Mouse (Mus musculus) forebrain, embryonic 14.5 days (tissue): Measurements from ENCODE around the gene Trappc6a. TPM values are rescaled to one million over a fixed set of nuclear protein-coding genes. Genes with fewer than 3 reads are reported as not detected.

Experiments
- ATAC-seq: fragments of 200-750 bp; cut with Nextera tagmentation; 2 replicates; pipeline ENCODE4 v1.8.0; 2017; ENCODE audit warnings: mild to moderate bottlenecking, moderate library complexity
- DNase-seq: peaks from one replicate; pipeline ENCODE4 v3.0.0-alpha.2; 2015; ENCODE audit warnings: low spot score
- H3K27ac ChIP-seq: fragments of 300-500 bp; sonication (generic); 2 replicates; pipeline ENCODE4 v1.5.1; 2014; ENCODE audit warnings: low read depth, mild to moderate bottlenecking, control low read depth, low read length, moderate library complexity
- H3K27me3 ChIP-seq: fragments of 300-500 bp; sonication (generic); replicated peaks from 2 replicates; pipeline ENCODE4 v1.6.1; 2014; ENCODE audit warnings: low read length, control low read depth, mixed read lengths; ENCODE audit not compliant: control insufficient read depth, insufficient read depth
- H3K36me3 ChIP-seq: fragments of 300-500 bp; sonication (generic); 2 replicates; pipeline ENCODE4 v1.6.1; 2014; ENCODE audit warnings: low read length, control low read depth; ENCODE audit not compliant: control insufficient read depth, insufficient read depth
- H3K4me1 ChIP-seq: fragments of 300-500 bp; sonication (generic); 2 replicates; pipeline ENCODE4 v1.6.1; 2014; ENCODE audit warnings: antibody characterized with exemption, low read length, control low read depth; ENCODE audit not compliant: control insufficient read depth, insufficient read depth
- H3K4me2 ChIP-seq: fragments of 300-500 bp; sonication (generic); 2 replicates; pipeline ENCODE4 v1.6.1; 2014; ENCODE audit warnings: mild to moderate bottlenecking, control low read depth, low read length
- H3K4me3 ChIP-seq: fragments of 300-500 bp; sonication (generic); 2 replicates; pipeline ENCODE4 v1.5.1; 2014; ENCODE audit warnings: low read depth, low read length, control low read depth
- H3K9ac ChIP-seq: fragments of 300-500 bp; sonication (generic); 2 replicates; pipeline ENCODE4 v1.6.1; 2014; ENCODE audit warnings: mild to moderate bottlenecking, low read length, control low read depth, moderate library complexity
- H3K9me3 ChIP-seq: fragments of 300-500 bp; sonication (generic); replicated peaks from 2 replicates; pipeline ENCODE4 v1.6.1; 2016; ENCODE audit warnings: low read length, control low read depth, mixed read lengths; ENCODE audit not compliant: control insufficient read depth
- WGBS: fragments of 180-500 bp; shearing (Covaris S2); extraction: QIAGEN DNeasy Blood & Tissue Kit; methylation state at CpG from one replicate; pipeline ENCODE4 v1.1.7; 2014; 5-methylcytosine and 5-hydroxymethylcytosine counted together
- polyA plus RNA-seq: library from polyadenylated mRNA; unstranded; fragments of >200 nt; fragmentation: Nextera tagmentation; extraction: Ambion mirVana; gene quantifications from 2 replicates; pipeline ENCODE4 v1.2.1, GENCODE M21; 2014

Gene Trappc6a
- polyA plus RNA-seq, 1 experiment from 2014 or later: 42.5 TPM

DNA sequence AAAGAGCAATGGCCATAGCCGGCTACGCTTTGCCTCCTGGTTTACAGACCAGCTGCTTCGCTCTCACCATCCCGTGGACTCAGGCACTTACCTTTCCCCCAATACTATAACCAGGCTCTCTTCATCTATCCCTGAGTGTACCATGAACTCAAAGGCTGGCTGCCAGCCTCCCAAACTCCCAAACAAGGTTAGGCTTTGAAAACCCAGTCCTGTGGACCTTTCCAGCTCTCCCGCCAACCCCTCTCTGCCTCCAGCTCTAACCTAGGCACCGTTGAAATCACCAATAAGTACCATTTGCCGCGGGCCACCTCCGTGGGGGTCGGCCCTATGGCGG is 53.2 kb downstream of the Trappc6a start:
- under 1% methylated on average over 11 of the region's 11 CpGs for WGBS
- peak overlapping the region; percentile 99 for H3K4me2 ChIP-seq
- H3K9ac ChIP-seq: peak overlapping the region; percentile 94
- H3K4me3 ChIP-seq: peak overlapping the region; percentile 90
- H3K27ac ChIP-seq: peak overlapping the region; percentile 82
- H3K27me3 ChIP-seq: no peaks in the 10 kb centered on the region
- peaks cover 19% of the 10 kb centered on the region for H3K4me1 ChIP-seq
- H3K9me3 ChIP-seq: no peaks in the 10 kb centered on the region; the same call in 1 of the 2 replicates
- ATAC-seq: no peak
- DNase-seq: no peak
- peaks cover 23% of the 10 kb centered on the region for H3K36me3 ChIP-seq

DNA sequence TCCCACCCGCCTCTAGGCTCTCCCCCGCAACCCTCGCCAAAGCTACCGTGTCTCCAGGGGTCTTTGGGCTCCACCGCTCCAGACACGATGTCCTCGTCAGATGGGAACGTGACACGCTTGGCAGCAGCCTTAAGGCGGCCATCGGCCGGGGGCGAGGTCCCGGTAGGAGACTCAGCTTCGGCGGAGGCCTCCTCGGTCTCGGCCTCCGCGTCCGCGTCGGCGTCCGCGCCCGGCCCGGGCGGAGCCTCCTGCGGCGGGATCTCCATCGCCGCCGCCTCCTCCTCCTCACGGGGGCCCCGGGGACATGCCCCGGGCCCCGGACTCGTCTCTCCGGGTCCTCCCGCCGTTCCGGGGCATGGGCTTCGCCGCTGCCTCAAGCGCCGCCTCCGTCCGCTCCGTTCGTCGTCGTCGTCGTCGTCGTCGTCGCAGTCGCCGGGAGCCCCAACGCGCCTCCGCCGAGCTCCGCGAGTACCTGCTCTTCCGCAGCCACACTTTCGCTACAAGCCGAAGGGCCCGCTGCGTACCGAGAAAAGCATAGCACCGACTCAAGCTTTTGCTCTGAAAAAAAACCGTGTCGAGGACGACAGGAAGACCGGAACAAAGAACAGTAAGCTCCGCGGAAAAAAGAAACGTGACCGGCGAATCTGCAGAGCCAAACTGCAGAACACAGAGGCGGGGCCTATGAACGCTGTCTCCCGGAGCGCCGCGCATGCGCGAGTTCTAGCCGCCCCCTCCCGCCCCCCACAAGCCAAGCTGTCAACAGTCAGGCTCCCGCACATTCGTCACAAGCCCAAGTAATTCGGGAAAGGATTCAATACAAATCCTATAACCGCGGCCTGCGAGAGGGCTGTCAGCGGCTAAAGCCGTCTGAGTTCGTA is 53.8 kb downstream of the Trappc6a start:
- H3K9me3 ChIP-seq: no peaks in the 10 kb centered on the region; the same call in 1 of the 2 replicates
- WGBS: under 1% methylated on average over 102 of the region's 102 CpGs
- peak overlapping the region; percentile 82 for H3K27ac ChIP-seq
- DNase-seq: peak; percentile 98
- peak; percentile 93 for ATAC-seq
- H3K27me3 ChIP-seq: no peaks in the 10 kb centered on the region
- H3K9ac ChIP-seq: peak overlapping the region; percentile 94
- H3K4me2 ChIP-seq: peak overlapping the region; percentile 99
- H3K4me1 ChIP-seq: peaks cover 19% of the 10 kb centered on the region
- H3K4me3 ChIP-seq: peak overlapping the region; percentile 90
- peaks cover 21% of the 10 kb centered on the region for H3K36me3 ChIP-seq

GRCm38 (mm10) chr7:19562643-19563410 is 54.6 kb downstream of the Trappc6a start, which contains the start of gene Ppp1r37:
Gene Ppp1r37, minus strand, starts transcription at chr7:19563076.
- peak; percentile 68 for DNase-seq
- Histone ChIP-seq H3K4me3 (peak within 1 kb of the TSS; percentile 90), H3K9me3 (no peaks in the 10 kb centered on the region; the same call in 1 of the 2 replicates), H3K27ac (peak within 1 kb of the TSS; percentile 82), H3K4me2 (peak within 1 kb of the TSS; percentile 99), H3K36me3 (peaks cover 22% of the 10 kb centered on the region), H3K4me1 (peaks cover 19% of the 10 kb centered on the region), H3K27me3 (no peaks in the 10 kb centered on the region), H3K9ac (peak within 1 kb of the TSS; percentile 94)
- 2% methylated on average over 19 of the region's 19 CpGs for WGBS
- peak; percentile 40 for ATAC-seq

DNA sequence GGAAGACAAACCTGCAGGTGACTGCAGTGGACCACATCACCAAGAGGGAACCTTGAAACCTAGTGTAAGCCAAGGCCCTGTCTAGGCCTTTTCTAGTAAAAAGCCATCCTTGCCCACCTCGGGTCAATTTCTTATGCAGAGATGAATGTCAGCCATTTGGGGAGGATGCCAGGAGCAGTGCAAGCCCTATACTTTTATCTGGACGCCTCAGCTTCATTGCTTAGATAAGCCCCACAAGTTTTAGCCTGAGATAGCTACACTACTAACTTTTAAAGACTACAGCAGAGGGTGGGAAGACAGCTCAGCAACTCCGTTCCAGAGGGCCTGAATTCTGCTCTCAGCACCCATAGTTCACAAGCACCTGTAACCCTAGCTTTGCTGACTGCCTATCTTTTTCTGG is 55.7 kb downstream of the Trappc6a start:
- WGBS: 81% methylated on average over 3 of the region's 3 CpGs
- H3K4me3 ChIP-seq: no peak overlapping the region
- no peak overlapping the region for H3K4me2 ChIP-seq

GRCm38 (mm10) chr7:19564455-19564854 is 56.3 kb downstream of the Trappc6a start:
- 89% methylated on average over 4 of the region's 4 CpGs for WGBS

More for the DNA sequence above, 55.7 kb downstream of the Trappc6a start:
- ATAC-seq (no peak), DNase-seq (no peak)
- Histone ChIP-seq H3K27ac (no peak overlapping the region), H3K27me3 (no peaks in the 10 kb centered on the region), H3K36me3 (peaks cover 23% of the 10 kb centered on the region), H3K4me1 (peaks cover 19% of the 10 kb centered on the region), H3K9ac (no peak overlapping the region), H3K9me3 (no peaks in the 10 kb centered on the region; the same call in 1 of the 2 replicates)

More at GRCm38 (mm10) chr7:19564455-19564854, 56.3 kb downstream of the Trappc6a start:
- no peaks in the 10 kb centered on the region; the same call in 1 of the 2 replicates for H3K9me3 ChIP-seq
- H3K27ac ChIP-seq: no peak overlapping the region
- no peak overlapping the region for H3K4me2 ChIP-seq
- DNase-seq: no peak
- no peaks in the 10 kb centered on the region for H3K27me3 ChIP-seq
- H3K4me3 ChIP-seq: no peak overlapping the region
- ATAC-seq: no peak
- peaks cover 27% of the 10 kb centered on the region for H3K36me3 ChIP-seq
- no peak overlapping the region for H3K9ac ChIP-seq
- peaks cover 14% of the 10 kb centered on the region for H3K4me1 ChIP-seq

Other genes with a start within 250 kb of the Trappc6a start
- 27.1 and 32.3 TPM in 2 replicates for gene Vasp, start 236.6 kb upstream of the Trappc6a start, polyA plus RNA-seq
- gene Ppm1n, start 228.3 kb upstream of the Trappc6a start, polyA plus RNA-seq: 0.30 and 0.67 TPM in 2 replicates
- 102 and 109 TPM in 2 replicates for gene Rtn2, start 225.8 kb upstream of the Trappc6a start, polyA plus RNA-seq
- 0.17 TPM in 1 of 2 replicates, not detected in the other for gene Fosb, start 198.3 kb upstream of the Trappc6a start, polyA plus RNA-seq
- 99.5 and 101 TPM in 2 replicates for gene Ercc1, start 163.6 kb upstream of the Trappc6a start, polyA plus RNA-seq
- 18.4 and 20.0 TPM in 2 replicates for gene Cd3eap, start 148.9 kb upstream of the Trappc6a start, polyA plus RNA-seq
- 1.1 and 1.3 TPM in 2 replicates for gene Ppp1r13l, start 148.6 kb upstream of the Trappc6a start, polyA plus RNA-seq
- gene Ercc2, start 126.4 kb upstream of the Trappc6a start, polyA plus RNA-seq: 12.9 and 15.2 TPM in 2 replicates
- 0.81 and 1.3 TPM in 2 replicates for gene Klc3, start 104.3 kb upstream of the Trappc6a start, polyA plus RNA-seq
- not detected in 2 replicates for gene Ckm, start 103.6 kb upstream of the Trappc6a start, polyA plus RNA-seq
- 9.2 and 13.0 TPM in 2 replicates for gene Mark4, start 49.6 kb upstream of the Trappc6a start, polyA plus RNA-seq
- 0.16 and 0.25 TPM in 2 replicates for gene Exoc3l2, start 45.1 kb upstream of the Trappc6a start, polyA plus RNA-seq
- 2.1 and 2.3 TPM in 2 replicates for gene Bloc1s3, start within 50 bp of the Trappc6a start, polyA plus RNA-seq
- 0.36 and 0.57 TPM in 2 replicates for gene Nkpd1, start 9.4 kb downstream of the Trappc6a start, polyA plus RNA-seq
- 12.6 and 13.5 TPM in 2 replicates for gene Ppp1r37, start 54.7 kb downstream of the Trappc6a start, polyA plus RNA-seq
- gene Zfp296, start 68.9 kb downstream of the Trappc6a start, polyA plus RNA-seq: 0.15 TPM in 1 of 2 replicates, not detected in the other
- 134 and 146 TPM in 2 replicates for gene Gemin7, start 69.2 kb downstream of the Trappc6a start, polyA plus RNA-seq
- 27.1 and 40.1 TPM in 2 replicates for gene Clasrp, start 96.1 kb downstream of the Trappc6a start, polyA plus RNA-seq
- 2.8 and 3.0 TPM in 2 replicates for gene Relb, start 121.0 kb downstream of the Trappc6a start, polyA plus RNA-seq
- gene Clptm1, start 156.6 kb downstream of the Trappc6a start, polyA plus RNA-seq: 86.4 and 94.9 TPM in 2 replicates
- gene Apoc2, start 169.5 kb downstream of the Trappc6a start, polyA plus RNA-seq: not detected in 2 replicates
- not detected in 2 replicates for gene Gm44805, start 173.0 kb downstream of the Trappc6a start, polyA plus RNA-seq
- gene Apoc4, start 173.1 kb downstream of the Trappc6a start, polyA plus RNA-seq: not detected in 2 replicates
- 1.0 and 1.4 TPM in 2 replicates for gene Apoc1, start 184.3 kb downstream of the Trappc6a start, polyA plus RNA-seq
- gene Apoe, start 190.8 kb downstream of the Trappc6a start, polyA plus RNA-seq: 261 and 304 TPM in 2 replicates
- 86.3 and 109 TPM in 2 replicates for gene Tomm40, start 207.0 kb downstream of the Trappc6a start, polyA plus RNA-seq
- 33.0 and 39.7 TPM in 2 replicates for gene Nectin2, start 242.1 kb downstream of the Trappc6a start, polyA plus RNA-seq